Mouse (Mus musculus) E14TG2a.4 (cell line): ENCODE data around the gene Gucy1b2.
A peak's percentile ranks its signal among the peaks of the same experiment; 100 is the strongest.

Experiments
- H3K27me3 ChIP-seq: 2 replicates; pipeline ENCODE4 v1.6.1; 2014; ENCODE audit warnings: low read length, control low read depth; ENCODE audit not compliant: insufficient read depth
- H3K36me3 ChIP-seq: 2 replicates; pipeline ENCODE4 v1.6.1; 2014; ENCODE audit warnings: low read length, control low read depth; ENCODE audit not compliant: insufficient read depth
- H3K4me1 ChIP-seq: replicated peaks from 2 replicates; pipeline ENCODE4 v1.6.1; 2014; ENCODE audit warnings: low read depth, low read length, control low read depth
- H3K4me3 ChIP-seq: replicated peaks from 2 replicates; pipeline ENCODE4 v1.5.1; 2014; ENCODE audit warnings: mild to moderate bottlenecking, low read length
- H3K9me3 ChIP-seq: 2 replicates; pipeline ENCODE4 v1.6.1; 2014; ENCODE audit warnings: low read length, control low read depth
- CTCF ChIP-seq: conservative IDR thresholded peaks from 2 replicates; pipeline ENCODE4 v1.5.1; 2014; ENCODE audit warnings: low read length
- NANOG ChIP-seq: IDR thresholded peaks from 2 replicates; pipeline ENCODE4 v1.6.1; 2014; ENCODE audit warnings: borderline replicate concordance, low read length, mixed read lengths
- POU5F1 ChIP-seq: IDR thresholded peaks from 2 replicates; pipeline ENCODE4 v1.6.1; 2014; ENCODE audit warnings: low read length, borderline replicate concordance

Gucy1b2 gene

GRCm38 (mm10) chr14:62456239-62456747, at the start of gene Gucy1b2:
Gucy1b2 (minus strand) TSS chr14:62456289.
- no peak for TF ChIP-seq CTCF
- TF ChIP-seq POU5F1, result no peak
- TF ChIP-seq NANOG, result no peak
- Histone ChIP-seq H3K4me1 (peaks cover 9% of the 10 kb centered on the region), H3K36me3 (no peaks in the 10 kb centered on the region), H3K27me3 (peaks cover 8% of the 10 kb centered on the region; the same call in 1 of the 2 replicates), H3K9me3 (no peaks in the 10 kb centered on the region), H3K4me3 (no peak within 1 kb of the TSS)

GRCm38 (mm10) chr14:62497391-62497790, 41.3 kb upstream of the Gucy1b2 start:
- no peaks in the 10 kb centered on the region for H3K36me3 ChIP-seq
- H3K4me3 ChIP-seq, result no peak overlapping the region
- TF ChIP-seq CTCF (no peak), NANOG (no peak), POU5F1 (no peak)
- H3K4me1 ChIP-seq, result no peaks in the 10 kb centered on the region
- H3K9me3 ChIP-seq, result no peaks in the 10 kb centered on the region
- no peaks in the 10 kb centered on the region for H3K27me3 ChIP-seq

DNA sequence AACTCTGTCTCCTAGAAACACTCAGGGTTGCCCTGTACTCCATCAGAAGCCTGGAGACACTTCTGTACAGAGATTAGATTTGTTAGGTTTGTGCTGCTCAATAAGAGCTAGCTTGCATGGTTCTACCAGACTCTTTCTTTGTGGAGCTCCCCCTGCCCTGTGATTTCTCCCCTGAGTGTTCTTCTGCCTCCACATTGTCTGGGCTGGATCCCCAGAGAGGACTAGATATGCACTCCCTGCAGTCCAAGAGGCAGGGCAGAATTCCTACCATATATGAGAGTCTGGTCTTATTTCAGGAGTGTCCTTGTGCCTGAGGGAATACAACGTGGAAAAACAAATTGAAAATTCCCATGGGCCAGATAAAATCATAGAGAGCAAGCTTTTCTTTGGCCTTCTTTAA, 40.4 kb upstream of the Gucy1b2 start:
- Histone ChIP-seq H3K4me3 (no peak overlapping the region), H3K36me3 (no peaks in the 10 kb centered on the region), H3K4me1 (no peaks in the 10 kb centered on the region), H3K27me3 (no peaks in the 10 kb centered on the region), H3K9me3 (no peaks in the 10 kb centered on the region)
- no peak for TF ChIP-seq CTCF
- TF ChIP-seq POU5F1, result no peak
- no peak for TF ChIP-seq NANOG

- Histone ChIP-seq H3K27me3 (no peaks in the 10 kb centered on the region), H3K9me3 (no peaks in the 10 kb centered on the region), H3K36me3 (no peaks in the 10 kb centered on the region), H3K4me3 (no peak overlapping the region), H3K4me1 (no peaks in the 10 kb centered on the region)
- no peak for TF ChIP-seq CTCF
- TF ChIP-seq NANOG, result no peak
- TF ChIP-seq POU5F1, result no peak
Measured at GRCm38 (mm10) chr14:62493456-62493855, 37.4 kb upstream of the Gucy1b2 start.

- Histone ChIP-seq H3K4me1 (no peaks in the 10 kb centered on the region), H3K9me3 (no peaks in the 10 kb centered on the region), H3K27me3 (no peaks in the 10 kb centered on the region), H3K4me3 (no peak overlapping the region), H3K36me3 (no peaks in the 10 kb centered on the region)
- TF ChIP-seq POU5F1 (no peak), NANOG (no peak), CTCF (peak; percentile 96)
Measured at GRCm38 (mm10) chr14:62492196-62492850, 36.2 kb upstream of the Gucy1b2 start.

DNA sequence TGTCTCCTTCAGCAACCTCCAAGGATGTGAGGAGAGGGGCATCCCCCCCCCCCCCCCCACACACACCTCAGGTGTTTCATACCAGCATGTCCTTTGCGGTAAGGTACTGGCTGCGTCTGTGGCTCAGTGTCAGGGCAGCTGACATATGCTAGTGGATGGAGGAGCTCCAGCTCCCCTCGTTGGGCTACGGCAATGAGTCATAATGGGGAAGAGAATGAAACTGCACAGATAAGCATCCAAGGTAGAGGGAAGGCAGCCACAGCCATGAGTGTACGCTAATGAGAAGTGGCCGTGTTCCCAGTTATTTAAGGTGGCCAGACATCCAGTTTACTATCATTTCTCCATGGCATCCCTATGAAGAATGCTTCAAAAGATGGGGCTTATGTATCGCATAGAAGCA, 32.2 kb upstream of the Gucy1b2 start:
- Histone ChIP-seq H3K4me1 (no peaks in the 10 kb centered on the region), H3K4me3 (no peak overlapping the region), H3K27me3 (no peaks in the 10 kb centered on the region), H3K36me3 (no peaks in the 10 kb centered on the region), H3K9me3 (no peaks in the 10 kb centered on the region)
- no peak for TF ChIP-seq NANOG
- no peak for TF ChIP-seq CTCF
- no peak for TF ChIP-seq POU5F1

DNA sequence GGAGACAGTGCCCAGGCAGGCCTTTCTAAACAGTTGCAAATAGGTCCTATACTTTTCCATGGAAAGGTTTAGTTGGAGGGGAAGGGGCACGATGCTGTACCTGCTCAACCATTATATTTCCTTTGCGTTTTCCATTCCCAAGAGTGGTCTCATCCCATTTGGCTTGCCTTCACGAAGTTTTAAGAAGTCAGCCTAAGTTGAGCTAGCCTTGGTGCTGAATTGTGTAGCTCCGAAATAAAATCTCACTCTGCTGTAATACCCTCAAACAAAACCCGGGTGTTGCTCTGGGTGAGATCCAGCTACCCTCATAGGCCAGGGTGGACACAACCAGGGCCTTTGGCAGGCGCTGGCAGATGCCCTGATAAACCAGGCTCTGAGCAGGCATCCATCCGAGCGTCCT, 25.3 kb upstream of the Gucy1b2 start:
- peaks cover 17% of the 10 kb centered on the region for H3K4me1 ChIP-seq
- peak overlapping the region; percentile 67 for H3K4me3 ChIP-seq
- H3K9me3 ChIP-seq, result no peaks in the 10 kb centered on the region
- TF ChIP-seq NANOG, result no peak
- no peak for TF ChIP-seq POU5F1
- TF ChIP-seq CTCF, result no peak
- H3K36me3 ChIP-seq, result no peaks in the 10 kb centered on the region
- peaks cover 29% of the 10 kb centered on the region for H3K27me3 ChIP-seq

DNA sequence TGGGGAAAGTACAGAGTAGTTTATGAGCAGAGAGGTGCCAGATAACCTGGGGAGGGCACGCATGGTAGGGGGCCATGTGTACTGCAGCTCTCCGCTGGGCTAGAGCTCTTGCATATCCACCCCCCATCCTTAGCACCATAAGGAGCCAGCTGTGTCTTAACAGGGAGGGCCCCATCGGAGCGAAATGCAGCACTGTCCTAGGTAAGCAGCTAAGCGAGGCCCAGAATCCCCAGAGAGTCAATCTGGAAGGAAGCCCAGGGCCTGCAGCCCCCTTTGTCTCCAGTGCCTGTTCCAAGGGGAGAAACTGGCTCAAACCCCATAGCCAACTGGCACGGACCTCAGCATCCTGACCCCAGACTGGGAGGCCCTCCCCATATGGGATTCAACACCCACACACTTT, 23.3 kb upstream of the Gucy1b2 start:
- H3K4me3 ChIP-seq, result no peak overlapping the region

More for the DNA sequence above, 23.3 kb upstream of the Gucy1b2 start:
- Histone ChIP-seq H3K36me3 (no peaks in the 10 kb centered on the region), H3K4me1 (peaks cover 17% of the 10 kb centered on the region), H3K27me3 (peaks cover 29% of the 10 kb centered on the region), H3K9me3 (peaks cover 4% of the 10 kb centered on the region)
- TF ChIP-seq CTCF (no peak), NANOG (no peak), POU5F1 (no peak)
